Mouse (Mus musculus) erythroblast, embryonic 14.5 days (primary cell): ENCODE results near the gene Ddx31.

Source experiments
- GATA1 ChIP-seq: IDR thresholded peaks from 2 replicates; pipeline ENCODE4 v1.6.1; 2012; ENCODE audit warnings: low read length, inconsistent platforms, mixed read lengths
- TAL1 ChIP-seq: IDR thresholded peaks from 3 replicates; pipeline ENCODE4 v1.6.1; 2012; ENCODE audit warnings: low read length, inconsistent platforms, mixed read lengths

DNA sequence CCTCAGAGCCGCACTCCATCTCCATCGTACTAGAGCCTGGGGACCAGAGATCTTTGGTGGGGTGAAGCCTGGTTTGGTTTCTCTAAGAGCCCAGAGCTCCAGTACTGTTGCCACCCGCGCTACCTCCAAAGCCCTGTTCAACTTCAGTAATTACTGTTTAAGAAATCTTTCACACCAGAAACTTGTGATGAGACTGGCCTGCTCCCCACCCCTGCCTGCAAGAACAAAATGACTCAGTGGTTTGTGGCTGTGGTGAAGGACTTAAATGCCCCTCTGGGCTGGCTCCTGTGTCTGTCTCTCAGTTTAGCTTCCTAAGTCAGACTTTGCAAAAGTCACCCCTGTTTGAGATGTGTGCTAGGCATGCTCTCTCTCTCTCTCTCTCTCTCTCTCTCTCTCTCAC, 72.8 kb downstream of the Ddx31 start:
- no peak for TF ChIP-seq TAL1
- TF ChIP-seq GATA1: no peak
